Mouse (Mus musculus) E14TG2a.4 (cell line): Measurements from ENCODE around the gene Mb21d2.

ENCODE experiments used
- CTCF ChIP-seq: conservative IDR thresholded peaks from 2 replicates; pipeline ENCODE4 v1.5.1; 2014; ENCODE audit warnings: low read length
- NANOG ChIP-seq: IDR thresholded peaks from 2 replicates; pipeline ENCODE4 v1.6.1; 2014; ENCODE audit warnings: borderline replicate concordance, low read length, mixed read lengths

DNA sequence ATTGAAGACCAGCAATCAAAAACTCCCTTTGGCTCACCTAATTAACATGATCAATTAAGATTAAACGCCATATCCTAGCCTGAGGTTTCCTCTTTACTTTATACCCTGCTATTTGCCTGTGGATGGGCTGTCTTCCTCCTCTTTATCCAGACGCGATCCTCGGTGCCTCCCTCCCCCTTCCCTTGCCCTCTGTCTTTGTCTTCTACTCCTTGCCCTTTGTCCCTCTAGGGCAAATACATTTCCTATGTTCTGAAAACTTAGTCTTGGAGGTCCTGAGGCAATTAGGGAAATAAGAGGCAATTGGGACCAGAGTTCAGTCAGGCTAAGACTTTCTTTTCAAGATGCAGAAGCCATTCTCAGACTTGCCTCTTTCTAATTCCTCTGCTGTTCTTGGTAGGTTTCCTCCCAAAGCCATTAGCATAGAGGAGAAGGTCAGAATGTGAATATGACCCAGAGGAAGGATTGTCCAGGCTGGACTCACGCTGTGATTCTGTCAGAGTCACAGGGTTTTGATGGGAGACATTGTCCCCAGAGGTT is 110.7 kb downstream of the Mb21d2 start:
- TF ChIP-seq CTCF, result no peak
- TF ChIP-seq NANOG, result 0 out of 2 replicates have a peak, but pooled peaks have one; percentile 4
